ENCODE assay signal across 8 mouse cellular contexts in the genomic region with DNA sequence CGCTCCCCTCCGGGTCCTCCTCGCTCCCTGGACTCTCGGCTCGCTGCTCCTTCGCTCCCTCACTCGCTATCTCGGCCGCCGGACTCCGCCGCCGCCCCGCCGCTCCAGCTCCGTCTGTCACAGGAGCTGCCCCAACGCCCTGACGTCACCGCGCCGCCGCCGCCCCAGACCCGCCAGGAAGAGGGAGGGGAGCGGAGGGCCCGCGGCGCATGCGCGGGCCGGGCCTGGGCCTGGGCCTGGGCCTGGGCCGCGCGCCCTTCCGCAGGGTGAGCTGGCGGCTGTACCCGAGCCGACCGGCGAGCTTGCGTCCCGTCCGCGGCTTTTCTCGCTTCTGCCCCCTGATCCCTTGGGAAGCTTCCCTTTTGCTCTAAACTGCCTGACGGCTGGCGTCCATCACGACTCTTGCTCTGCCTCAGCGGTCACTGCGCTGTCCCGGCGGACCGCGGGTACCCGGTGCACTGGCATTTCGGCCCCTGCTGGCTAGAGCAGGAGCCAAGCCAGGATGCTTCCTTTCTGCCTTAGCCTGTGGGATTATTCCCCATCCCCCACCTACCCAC. TPM values are rescaled to one million over a fixed set of nuclear protein-coding genes. Genes with fewer than 3 reads are reported as not detected.
DNase-seq lines count a peak whose midpoint lies in the region; ATAC-seq lines count a peak whose summit lies in the region.

A gene (minus strand): TSS at position 436 of the 557 bp plus-strand sequence.

- WGBS in intestine, embryonic 14.5 days, result under 1% methylated on average over 35 of the region's 56 CpGs

- ATAC-seq in intestine, embryonic 14.5 days (replicated peaks; ENCODE audit: low FRiP score, low TSS enrichment, low read depth), result peak; percentile 98

- H3K9ac ChIP-seq in intestine, embryonic 14.5 days (ENCODE audit: low read length), result peak within 1 kb of the TSS; percentile 94

- peak within 1 kb of the TSS; percentile 98 for H3K4me3 ChIP-seq in intestine, embryonic 14.5 days (ENCODE audit: low read depth, low read length)

- no peaks in the 10 kb centered on the region for H3K36me3 ChIP-seq in intestine, embryonic 14.5 days (ENCODE audit: control insufficient read depth, insufficient read depth, low read length)

- H3K4me1 ChIP-seq in intestine, embryonic 14.5 days (replicated peaks; ENCODE audit: control insufficient read depth, insufficient read depth, low read length), result peaks cover 15% of the 10 kb centered on the region

- intact Hi-C loops in left cerebral cortex, postnatal 14 days (cut with DNase I), result loop anchor here (5.0 kb wide), 2 partner anchors 47 to 48 kb away; a partner anchor contains a TSS

- no peaks in the 10 kb centered on the region for H3K9me3 ChIP-seq in intestine, embryonic 14.5 days (ENCODE audit: control insufficient read depth, low read length)

- peak; percentile 98 for DNase-seq in adrenal gland, adult (ENCODE audit: inconsistent age in 2 of 2, low spot score in 1 of 2)
- peak; percentile 95 for DNase-seq in embryo, embryonic 10.5 days (ENCODE audit: low spot score)
- DNase-seq in gastrocnemius, postnatal 25 days, result peak; percentile 97
- DNase-seq in intestine, embryonic 14.5 days (ENCODE audit: low spot score), result peak; percentile 97
- peak; percentile 95 for DNase-seq in left cerebral cortex, postnatal 14 days (ENCODE audit: low spot score in 2 of 2)
- DNase-seq in mesoderm, embryonic 11.5 days (ENCODE audit: low read depth, low spot score), result peak; percentile 93
- peak; percentile 91 for DNase-seq in right cerebral cortex, postnatal 36 days (ENCODE audit: low spot score in 2 of 2)
- peak; percentile 97 for DNase-seq in yolk sac, embryonic 10.5 days (ENCODE audit: low spot score)

- peak within 1 kb of the TSS; percentile 89 for H3K4me2 ChIP-seq in intestine, embryonic 14.5 days (ENCODE audit: low read length)

- H3K27me3 ChIP-seq in intestine, embryonic 14.5 days (replicated peaks; ENCODE audit: control insufficient read depth, insufficient read depth, low read length), result no peaks in the 10 kb centered on the region

- H3K27ac ChIP-seq in intestine, embryonic 14.5 days (ENCODE audit: low read depth), result peak within 1 kb of the TSS; percentile 99

RNA-seq across cellular contexts. Expression of the gene that starts here (rescaled TPM):
- 100 to 1,000 TPM in 1 of 2 experiments, 10 to 100 TPM in 1; 96.4 to 101 TPM for total RNA-seq in gastrocnemius, postnatal 25 days (2021)
- 58.7 and 61.8 TPM in 2 replicates for polyA plus RNA-seq in intestine, embryonic 14.5 days (2014; fragmentation: Nextera tagmentation; extraction: Ambion mirVana)
- 100 to 1,000 TPM; 441 to 446 TPM for total RNA-seq in left cerebral cortex, postnatal 14 days (2021)

Comparison
In these comparisons a context has a peak if more than half of its experiments do, and no peak if none do; other contexts are left out.
1. Peak in every context shown above with its lines: DNase-seq, ATAC-seq, H3K4me3 ChIP-seq and H3K27ac ChIP-seq.
2. RNA of the gene that starts here (total RNA-seq): 441 to 446 TPM in left cerebral cortex, postnatal 14 days; 96.4 to 101 TPM in gastrocnemius, postnatal 25 days; every median in the first group is over 4 times any median in the second.